Mouse (Mus musculus) kidney, postnatal 14 days (tissue): ENCODE data around the gene Fam69a.
"Not testable (repeated sequence)": the region's sequence is repeated elsewhere in the genome, so short reads cannot be mapped to it uniquely, and the experiment has no call there.

Experiments used
- DNase-seq: peaks from one replicate; pipeline ENCODE4 v3.0.0; 2022; ENCODE audit warnings: mixed read lengths

Fam69a gene

DNA sequence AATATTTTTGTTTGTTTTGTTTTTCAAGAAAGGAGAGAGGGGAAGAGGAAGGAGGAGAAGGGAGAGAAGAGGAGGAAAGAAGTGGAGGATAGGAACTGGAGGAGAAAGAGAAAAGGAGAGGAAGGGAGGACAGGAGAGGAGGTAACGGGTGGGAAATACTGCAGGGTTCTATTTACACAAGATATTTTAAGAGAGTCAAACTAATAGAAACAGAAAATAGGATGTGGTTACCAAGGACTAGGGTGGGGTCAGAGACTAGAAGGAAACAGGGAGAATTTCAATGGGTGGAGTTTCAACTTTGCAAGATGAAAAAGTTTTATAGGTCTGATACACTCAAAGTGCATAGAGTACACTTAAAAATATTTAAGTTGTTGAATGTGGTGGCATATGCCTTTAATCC, 7.0 kb downstream of the Fam69a start:
- no peak for DNase-seq

DNA sequence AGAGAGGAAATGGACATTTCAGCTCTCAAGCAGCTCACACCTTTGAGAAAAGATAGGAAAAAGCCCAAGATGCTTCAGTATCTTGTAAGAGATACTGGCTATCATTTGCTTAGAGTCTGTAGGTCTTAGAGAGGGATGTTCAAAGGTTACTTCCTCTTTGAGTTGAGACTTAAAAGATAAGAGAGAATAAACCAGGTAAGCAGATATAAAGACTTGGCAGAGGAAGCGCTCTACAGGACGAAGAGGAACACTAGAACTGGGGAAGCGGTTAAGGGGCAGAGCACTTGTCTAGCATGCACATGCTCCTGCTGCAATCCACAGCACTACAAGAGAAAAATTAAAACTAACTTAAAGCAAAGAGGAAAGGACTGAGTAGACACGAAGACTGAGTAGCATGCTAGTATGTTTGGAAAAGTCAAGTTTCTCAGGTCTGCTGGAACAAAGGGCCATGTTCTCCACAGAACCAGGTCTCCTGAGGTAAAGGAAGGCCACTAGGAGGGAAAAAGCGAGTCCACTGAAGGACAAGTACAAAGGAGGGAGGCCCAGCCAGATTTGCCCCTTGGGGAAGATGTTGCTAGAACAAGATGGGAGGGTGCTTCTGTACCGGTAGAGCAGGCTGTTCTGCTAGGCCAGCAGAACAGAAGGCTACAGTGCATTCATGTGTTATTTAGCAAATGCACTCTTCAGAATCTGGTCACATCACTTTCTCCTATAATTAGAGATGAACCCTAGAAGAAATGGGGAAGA, 8.4 kb downstream of the Fam69a start:
- no peak for DNase-seq

DNA sequence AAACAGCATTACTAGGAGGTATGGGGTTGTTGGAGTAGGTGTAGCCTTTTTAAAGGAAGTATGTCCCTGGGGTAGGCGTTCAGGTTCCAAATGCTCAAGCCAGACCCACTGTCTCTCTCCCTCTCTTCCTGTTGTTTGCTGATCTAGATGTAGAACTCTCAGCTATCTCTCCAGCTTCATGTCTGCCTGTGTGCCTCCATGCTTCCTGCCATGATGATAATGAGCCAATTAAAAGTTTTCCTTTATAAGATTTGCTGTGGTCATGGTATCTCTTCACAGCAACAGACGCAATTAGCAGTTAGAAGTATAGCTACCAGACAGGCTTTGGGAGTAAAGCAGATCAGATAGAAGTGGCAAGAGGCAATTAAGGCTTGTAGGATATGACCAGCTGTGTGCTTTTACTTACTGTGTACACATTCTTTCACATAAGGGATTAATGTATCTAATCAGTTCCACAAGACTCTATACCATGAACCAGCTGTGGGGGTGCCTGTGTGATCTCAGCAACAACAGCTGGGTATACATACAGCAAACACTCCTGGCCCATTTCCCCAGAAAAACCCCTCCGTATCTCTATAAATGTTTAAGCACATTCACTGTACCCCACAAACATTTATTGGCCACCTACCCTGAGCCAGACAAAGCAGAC, 9.1 kb downstream of the Fam69a start:
- no peak for DNase-seq

DNA sequence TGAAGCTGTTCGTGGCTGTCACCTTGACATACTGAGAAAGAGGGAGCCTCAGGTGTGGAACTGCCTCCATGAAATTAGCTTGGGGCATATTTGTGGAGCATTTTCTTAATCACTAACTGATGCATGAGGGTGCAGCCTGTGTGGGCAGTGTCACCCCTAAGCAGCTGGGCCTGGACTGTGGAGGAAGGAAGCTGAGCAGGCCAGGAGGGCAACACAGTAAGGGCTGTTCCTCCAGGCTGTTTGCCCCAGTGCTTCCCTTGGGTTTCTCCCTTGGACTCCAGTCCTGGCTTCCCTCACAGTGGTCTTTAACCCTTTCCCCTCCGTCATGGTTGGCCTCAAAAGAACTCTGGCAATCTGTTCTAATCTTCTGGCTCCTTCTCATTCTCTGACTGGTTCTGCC, 13.6 kb downstream of the Fam69a start:
- peak; percentile 36 for DNase-seq

DNA sequence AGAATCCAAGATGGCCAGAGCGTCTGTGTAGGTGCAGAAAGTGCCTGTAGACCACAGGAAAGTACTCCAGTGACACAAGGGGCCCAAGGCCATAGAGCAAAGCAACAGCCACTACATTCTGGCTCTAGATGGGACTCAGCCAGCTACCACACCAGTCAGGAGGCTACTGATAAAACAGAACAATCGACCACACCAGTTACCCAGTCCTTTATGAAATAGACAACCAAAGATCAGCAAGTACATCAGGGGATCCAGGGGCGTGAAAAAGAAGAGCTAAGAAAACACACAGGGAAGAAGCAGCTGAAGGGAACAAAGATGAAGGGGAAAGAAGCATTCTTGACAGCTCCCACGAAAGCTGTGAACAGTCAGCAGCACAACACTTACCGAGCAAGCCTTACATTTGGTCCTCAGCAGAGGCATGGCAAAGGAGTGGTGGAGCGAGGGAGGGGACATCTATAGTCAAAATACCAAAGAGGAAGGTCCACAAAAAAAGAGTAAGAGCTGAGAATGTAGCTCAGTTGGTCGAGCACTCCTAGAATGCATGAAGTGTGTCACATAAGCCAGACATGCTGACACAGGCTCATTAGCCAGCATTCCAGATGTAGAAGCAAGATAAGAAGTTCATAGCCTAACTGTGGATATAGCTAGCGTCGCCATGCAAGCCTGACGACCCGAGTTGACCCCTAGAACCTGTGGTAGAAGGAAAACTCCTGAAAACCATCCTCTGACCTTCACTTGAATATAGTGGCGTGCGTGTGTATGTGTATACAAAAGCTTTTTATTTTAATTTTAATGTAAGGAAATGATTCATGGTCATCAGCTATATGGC, 14.2 kb downstream of the Fam69a start:
- no peak for DNase-seq

DNA sequence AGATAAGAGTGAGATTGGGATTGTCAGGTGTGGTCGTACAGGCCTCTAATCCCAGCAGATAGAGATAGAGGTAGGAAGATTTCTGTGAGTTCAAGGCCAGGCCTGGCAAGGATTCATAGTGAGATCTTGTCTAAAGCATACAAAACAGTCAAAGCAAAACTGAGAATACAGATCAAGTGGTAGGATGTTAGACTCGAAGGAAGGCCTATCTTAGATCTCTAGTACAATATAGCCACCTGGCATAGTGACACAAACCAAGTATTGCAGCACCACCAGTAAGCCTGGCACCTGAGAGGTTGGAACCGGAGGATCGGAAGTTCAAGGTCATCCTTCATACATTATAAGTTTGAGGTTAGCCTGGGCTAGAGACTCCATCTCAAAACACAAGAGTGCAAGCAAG, 15.8 kb downstream of the Fam69a start:
- no peak for DNase-seq

DNA sequence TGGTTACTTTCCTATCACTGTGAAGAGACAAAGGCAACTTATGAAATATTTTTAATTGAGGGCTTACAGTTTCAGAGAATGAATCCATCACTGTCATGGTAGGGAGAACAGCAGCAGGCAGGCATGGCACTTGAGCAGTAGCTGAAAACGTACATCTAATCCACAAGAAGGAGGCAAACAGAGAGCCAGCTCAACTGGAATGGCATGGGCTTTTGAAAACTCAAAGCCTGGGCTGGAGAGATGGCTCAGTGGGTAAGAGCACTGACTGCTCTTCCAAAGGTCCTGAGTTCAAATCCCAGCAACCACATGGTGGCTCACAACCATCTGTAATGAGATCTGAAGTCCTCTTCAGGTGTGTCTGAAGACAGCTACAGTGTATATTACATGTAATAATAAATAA, 17.1 kb downstream of the Fam69a start:
- not testable (repeated sequence) for DNase-seq

DNA sequence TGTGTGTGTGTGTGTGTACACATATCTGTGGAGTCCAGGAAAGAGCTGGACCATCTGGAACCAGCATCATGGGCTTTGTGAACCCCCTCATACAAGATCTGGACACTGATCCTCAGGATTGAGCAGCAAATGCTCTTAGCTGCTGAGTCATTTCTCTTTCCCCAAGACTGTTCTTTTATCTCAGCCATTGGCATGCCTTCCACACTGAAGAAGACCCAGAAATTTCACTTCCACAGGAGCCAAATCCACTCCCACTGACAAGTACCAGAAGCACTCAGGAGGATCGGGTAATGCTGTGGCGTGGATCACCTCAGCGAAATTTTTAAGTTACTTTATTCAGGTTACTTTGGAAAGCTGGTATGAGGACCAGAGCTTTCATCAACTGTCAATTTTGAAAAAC, 18.8 kb downstream of the Fam69a start:
- no peak for DNase-seq

DNA sequence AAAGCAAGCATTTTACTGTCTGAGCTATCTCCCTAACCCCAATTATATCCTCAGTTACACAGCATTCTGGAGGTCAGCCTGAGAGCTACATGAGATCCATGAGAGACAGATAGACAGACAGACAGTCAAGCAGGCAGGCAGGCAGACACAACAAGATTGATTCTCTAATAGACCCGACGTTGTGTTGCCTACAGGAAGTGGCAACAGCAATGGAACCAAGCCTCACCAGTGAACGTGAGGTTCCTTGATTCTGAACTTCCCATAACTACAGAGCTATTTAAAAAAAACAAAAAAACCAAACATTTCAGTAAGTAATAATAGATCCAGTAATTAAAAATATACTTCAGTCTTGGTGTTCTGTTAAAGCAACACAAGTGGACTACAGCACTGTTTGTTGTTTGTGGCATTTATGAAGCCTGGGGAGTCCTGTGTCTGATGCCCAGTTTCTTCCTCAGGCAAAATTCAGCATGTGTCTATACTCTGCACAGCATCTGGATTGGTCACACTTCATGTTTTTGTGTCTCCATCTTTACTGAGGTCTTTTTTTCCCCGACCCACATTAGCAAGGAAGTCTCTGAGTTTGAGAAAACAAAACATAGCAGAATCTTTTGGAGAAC, 19.9 kb downstream of the Fam69a start:
- no peak for DNase-seq

DNA sequence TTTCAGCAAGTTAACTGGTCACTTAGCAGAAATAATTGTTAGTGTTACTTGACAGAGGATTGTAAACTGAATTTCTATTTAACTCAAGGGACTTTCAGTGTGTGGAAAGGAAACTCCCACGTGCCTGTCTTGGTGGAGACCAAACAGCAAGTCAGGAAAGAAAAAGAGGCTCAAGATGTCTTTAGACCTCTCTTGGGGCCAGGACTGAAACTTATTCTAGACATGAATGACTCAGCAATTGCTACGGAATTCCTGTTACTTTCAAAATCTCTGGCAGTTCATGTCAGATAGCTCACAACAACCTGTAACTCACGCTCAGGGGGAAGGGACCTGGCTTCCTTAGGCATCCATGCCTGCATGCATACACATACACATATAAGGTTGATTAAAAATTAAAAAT, 20.7 kb downstream of the Fam69a start:
- DNase-seq, result no peak

DNA sequence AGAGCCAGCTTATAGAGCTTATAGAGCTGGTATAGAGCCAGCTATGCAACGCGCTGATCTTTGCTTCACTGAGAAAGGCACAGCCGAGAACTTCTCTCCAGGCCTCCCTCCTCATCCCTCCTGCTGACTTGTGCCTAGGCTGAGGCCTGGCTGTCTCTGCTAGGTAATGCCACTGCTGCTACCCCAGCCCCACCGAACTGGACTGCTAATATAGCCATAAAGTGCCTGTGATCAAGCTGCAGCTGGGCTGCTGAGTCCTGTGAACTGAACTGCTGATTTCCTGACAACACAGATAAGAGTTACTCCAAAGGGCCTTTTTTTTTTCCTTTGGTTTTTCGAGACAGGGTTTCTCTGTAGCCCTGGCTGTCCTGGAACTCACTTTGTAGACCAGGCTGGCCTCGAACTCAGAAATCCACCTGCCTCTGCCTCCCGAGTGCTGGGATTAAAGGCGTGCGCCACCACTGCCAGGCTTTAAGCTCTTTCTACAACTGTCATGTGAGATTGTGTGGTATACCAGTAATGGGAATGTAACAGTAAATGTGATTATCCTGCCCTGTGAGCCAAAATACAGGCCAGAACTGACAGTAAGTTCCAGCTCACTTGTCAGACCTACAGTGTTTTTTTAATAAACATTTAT, 21.4 kb downstream of the Fam69a start:
- no peak for DNase-seq

DNA sequence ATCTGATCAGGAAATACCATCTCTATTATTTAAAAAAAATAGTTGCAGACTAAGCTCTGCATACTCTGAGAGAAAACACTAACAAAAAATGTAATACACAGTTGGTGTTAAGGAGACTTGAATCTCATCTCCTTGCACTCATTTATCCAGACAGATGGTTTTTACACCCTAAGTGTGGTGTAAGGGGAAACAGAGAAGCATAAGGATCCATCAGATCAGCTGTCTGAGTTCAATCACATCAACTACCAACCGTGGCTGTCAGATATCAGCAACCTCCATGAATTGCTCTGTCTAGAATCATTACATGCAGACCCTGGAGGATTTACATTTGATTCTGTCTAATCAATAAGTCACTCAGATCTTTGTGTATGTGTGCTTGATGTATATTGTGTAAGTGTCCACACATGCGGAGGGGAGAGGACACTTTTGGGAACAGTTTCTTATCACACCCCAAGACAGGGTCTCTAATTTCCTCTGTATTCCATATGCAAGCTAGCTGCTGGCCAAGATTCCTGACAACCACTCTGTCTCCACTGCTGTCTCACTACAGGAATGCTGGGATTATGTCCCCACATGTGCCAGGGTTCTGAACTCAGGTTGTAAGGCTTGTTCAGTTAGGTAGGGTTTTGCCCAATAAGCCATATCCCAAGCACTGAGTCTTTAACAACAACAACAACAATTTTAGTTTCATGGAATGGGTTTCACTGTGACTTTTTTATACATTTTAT, 22.7 kb downstream of the Fam69a start:
- DNase-seq, result no peak

DNA sequence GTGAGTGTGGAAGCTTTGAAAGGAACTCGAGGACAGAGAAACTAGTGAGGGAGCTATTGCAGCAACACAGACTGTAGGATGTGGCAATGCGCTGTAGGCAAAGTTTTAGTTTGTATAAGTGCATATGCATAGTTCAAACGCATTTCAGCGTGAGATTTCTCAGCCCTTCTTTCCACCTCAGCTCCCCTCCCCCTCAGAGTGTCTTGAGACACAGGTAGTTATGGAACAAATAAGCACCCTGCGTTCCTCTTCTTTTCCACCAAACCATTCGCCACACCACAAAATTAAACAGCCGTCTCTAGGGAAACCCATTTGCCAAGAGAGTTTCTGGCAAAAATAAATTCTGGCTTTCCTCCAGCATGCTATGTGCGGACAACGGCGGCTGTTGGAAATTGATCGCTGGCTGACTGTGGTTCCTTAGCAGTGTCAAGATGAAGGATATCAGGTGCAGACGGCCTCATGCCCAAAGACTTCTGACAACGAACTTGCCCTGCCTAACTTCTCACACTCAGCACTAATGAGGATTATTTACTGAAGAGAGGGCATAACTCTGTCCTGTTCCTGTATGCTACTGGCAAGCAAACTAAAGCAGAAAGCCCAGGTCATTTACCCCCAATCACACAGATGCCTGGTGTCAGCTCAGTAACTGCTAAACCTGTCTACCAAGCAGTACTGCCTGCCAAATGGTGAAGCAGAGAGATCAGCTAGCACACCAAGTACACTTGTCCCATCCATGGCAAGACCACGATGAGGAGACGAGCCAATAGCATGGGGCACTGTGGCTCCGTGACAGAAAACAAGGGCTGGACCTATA, 25.2 kb downstream of the Fam69a start:
- peak; percentile 21 for DNase-seq

DNA sequence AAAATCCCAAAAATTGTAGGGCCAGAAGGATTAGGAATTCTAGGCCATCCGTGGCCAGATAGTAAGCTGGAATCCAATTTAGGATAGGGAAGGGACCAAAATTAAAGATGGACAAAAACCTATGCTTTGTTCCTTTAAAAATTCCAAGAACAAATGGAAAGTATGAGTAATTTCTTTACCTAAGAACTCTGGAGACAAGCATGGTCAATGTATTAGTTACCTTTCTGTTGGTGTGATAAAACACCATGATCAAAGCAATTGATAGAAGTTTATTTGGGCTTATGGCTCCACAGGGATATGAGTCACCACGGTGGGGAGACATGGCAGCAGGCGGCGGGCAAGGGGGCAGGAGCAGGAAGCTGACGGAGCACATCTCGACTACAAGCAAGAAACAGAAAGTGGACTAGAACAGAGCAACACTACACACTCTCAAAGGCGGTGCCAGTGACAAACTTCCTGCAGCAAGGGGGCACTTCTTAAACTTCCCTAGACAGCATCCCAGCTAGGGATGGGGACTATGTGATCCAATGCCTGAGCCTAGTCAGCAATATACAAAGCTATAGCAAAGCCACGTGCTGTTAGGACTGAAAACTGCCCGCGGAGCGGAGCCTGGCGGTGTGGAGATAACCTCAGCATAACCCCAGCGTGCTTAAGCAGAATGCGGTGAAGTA, 26.2 kb downstream of the Fam69a start:
- DNase-seq, result no peak

DNA sequence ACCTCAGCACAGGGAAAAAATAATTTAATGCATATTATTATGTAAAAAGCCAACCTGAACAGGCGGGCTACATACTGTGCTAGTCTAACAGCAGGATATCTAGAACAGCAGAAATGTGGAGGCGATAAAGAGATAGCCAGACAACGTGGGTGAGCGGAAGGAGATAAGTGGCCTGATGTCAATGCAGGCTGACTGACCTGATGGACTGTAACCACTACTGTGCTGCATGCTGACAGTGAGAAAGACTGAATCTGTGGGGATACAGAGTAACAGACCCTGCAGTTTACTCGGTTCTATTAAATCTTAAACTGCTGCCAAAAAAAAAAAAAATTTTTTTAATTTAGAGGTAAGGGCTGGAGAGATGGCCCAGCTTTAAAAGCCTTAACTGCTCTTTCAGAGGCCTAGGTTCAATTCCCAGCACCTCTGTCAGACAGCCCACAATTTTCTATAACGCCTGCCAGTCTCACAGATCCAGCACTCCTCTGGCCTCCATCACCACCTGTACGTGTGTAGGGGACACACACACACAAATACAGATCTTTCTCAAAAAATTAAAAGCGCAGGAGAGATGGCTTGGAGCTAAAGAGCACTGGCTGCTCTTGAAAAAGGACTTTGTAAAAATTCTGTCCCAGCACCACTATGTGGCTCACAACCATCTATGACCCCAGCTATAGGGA, 27.1 kb downstream of the Fam69a start:
- DNase-seq, result no peak

DNA sequence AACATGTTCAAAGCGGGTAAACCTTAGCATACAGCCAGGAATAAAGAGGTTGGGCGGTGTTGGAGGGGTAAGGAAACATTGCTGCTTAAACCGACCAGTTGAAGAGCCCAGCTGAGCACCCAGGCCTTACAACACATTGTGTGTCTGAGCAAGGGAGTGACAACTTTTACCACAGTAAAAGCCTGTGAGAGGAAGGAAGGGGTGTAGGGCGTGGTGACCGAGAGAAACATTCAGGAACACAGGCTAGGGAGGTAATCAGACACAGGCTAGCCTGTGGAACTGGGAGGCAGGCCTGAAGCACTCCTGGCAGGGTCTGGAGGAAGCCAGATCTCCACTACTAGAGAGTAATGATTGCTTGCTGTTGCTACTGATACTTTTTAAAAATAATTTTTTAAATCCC, 36.2 kb downstream of the Fam69a start:
- DNase-seq, result no peak

DNA sequence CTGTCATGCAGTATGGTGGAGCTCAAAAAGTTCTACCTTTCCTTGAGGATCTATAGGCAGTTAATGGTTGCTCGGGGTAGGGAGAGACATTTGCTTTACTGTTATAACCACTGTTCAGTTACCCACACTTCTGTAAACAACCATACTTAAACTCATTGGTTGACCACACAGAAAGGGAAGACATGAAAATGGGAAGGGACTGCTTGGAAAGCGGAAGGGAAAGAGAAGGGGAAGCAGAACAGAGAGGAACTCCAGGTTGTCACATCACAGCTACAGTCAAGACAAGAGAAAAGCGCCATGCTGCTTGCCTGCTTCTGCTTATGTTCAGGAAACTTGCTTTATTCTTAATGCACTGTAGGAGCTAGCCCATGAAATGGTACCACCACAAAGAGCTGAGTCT, 37.3 kb downstream of the Fam69a start:
- DNase-seq, result no peak

DNA sequence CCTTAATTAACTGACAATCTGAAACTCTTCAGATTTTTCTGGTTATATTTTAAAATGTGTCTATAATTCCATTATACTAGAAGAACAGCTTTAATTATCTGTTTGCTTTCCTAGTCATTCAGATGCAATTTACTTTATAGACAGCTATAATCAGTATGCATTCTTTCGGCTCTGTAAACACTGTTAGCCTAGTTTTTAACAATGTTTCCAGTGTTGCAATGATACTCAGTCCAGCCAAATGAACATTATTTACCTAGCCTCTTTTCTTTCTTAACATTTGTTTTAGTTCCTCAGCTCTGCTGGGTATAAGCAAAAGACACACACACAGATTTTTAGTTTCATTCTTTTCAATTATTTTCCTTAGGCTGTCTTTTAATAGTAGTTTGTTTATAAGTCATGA, 38.0 kb downstream of the Fam69a start:
- no peak for DNase-seq

DNA sequence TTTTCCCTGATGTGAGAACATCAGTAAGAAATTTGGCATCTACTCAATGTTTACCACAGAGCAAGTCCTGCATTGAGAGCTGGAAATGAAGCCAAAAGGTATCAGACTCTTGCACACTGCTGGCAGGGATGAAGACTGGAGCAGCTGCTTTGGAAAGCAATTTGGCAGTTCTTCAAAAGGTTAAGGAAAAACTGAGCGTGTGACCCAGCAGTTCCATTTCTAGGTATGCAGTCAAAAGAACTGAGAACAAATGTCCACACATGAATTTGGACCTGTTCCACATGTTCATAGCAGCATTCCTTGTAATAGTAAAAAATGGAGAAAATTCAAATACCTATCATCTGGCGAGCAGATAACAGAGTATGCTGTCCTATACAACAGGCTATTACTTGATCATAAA, 39.3 kb downstream of the Fam69a start:
- DNase-seq, result peak; percentile 61

DNA sequence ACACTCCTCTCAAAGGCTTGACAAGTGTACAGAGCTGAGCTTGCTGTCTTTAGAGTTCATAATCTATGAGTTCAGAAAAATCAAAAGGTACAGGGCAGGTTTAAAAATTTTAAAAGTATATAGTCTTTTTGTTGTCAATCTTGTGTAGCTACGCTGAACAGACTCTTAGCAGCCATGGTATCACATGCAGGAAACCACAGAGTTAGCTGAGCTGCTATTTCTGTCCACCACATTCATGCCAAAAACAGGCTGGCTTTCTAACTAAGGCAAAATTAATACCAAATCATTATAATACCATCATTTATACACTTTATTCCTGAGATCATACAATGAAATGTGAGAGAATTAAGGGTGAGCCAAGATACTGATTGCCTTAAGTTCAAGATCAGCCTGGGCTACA, 40.4 kb downstream of the Fam69a start:
- no peak for DNase-seq
